Mouse (Mus musculus): ENCODE data around the gene Kctd4. TPM values are rescaled to one million over a fixed set of nuclear protein-coding genes. Genes with fewer than 3 reads are reported as not detected.

Gene Kctd4
- polyA plus RNA-seq, 1 experiment from 2014 or later: 0.36 TPM

GRCm38 (mm10) chr14:75941500-75941899, 13.3 kb upstream of the Kctd4 start:
- Histone ChIP-seq H3K27me3 (ENCODE audit: control insufficient read depth, insufficient read depth, low read depth, low read length) (no peaks in the 10 kb centered on the region), H3K4me3 (ENCODE audit: low read length) (no peak overlapping the region), H3K4me1 (replicated peaks; ENCODE audit: control insufficient read depth, insufficient read depth, low read length) (no peaks in the 10 kb centered on the region), H3K9me3 (ENCODE audit: control insufficient read depth, low read length) (no peaks in the 10 kb centered on the region), H3K27ac (ENCODE audit: low read length) (no peak overlapping the region), H3K36me3 (ENCODE audit: control insufficient read depth, insufficient read depth, low read length) (no peaks in the 10 kb centered on the region), H3K4me2 (ENCODE audit: low read depth, low read length) (no peak overlapping the region), H3K9ac (ENCODE audit: low read length) (no peak overlapping the region)
- no peak for ATAC-seq (ENCODE audit: low read depth)
- WGBS: 91% methylated on average over 1 of the region's 1 CpGs

DNA sequence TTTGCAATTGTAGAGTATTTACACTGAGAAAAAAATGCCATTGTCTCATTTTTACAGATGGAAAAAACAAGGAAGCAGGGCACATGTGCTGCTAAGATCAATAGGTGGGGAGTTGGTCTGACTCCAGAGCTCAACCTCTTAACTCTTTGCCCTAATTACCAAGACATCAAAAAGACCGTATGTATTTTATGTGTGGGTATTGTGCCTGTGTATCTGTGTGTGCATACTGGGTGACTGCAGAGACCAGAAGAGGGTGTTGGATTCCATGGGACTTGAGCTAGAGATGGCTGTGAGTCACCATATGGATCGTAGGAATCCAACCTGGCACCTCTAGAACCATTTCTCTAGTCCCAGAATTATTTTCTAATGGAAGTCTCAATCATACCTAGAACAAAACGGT, 12.4 kb upstream of the Kctd4 start:
- ATAC-seq (ENCODE audit: low read depth): no peak
- Histone ChIP-seq H3K4me3 (ENCODE audit: low read length) (no peak overlapping the region), H3K27ac (ENCODE audit: low read length) (no peak overlapping the region), H3K4me2 (ENCODE audit: low read depth, low read length) (no peak overlapping the region), H3K27me3 (ENCODE audit: control insufficient read depth, insufficient read depth, low read depth, low read length) (no peaks in the 10 kb centered on the region), H3K9ac (ENCODE audit: low read length) (no peak overlapping the region), H3K4me1 (replicated peaks; ENCODE audit: control insufficient read depth, insufficient read depth, low read length) (no peaks in the 10 kb centered on the region), H3K9me3 (ENCODE audit: control insufficient read depth, low read length) (no peaks in the 10 kb centered on the region), H3K36me3 (ENCODE audit: control insufficient read depth, insufficient read depth, low read length) (no peaks in the 10 kb centered on the region)
- 91% methylated on average over 3 of the region's 3 CpGs for WGBS

GRCm38 (mm10) chr14:75947674-75948073, 7.1 kb upstream of the Kctd4 start:
- Histone ChIP-seq H3K4me3 (ENCODE audit: low read length) (no peak overlapping the region), H3K27ac (ENCODE audit: low read length) (no peak overlapping the region), H3K9ac (ENCODE audit: low read length) (no peak overlapping the region), H3K27me3 (ENCODE audit: control insufficient read depth, insufficient read depth, low read depth, low read length) (no peaks in the 10 kb centered on the region), H3K4me2 (ENCODE audit: low read depth, low read length) (no peak overlapping the region), H3K4me1 (replicated peaks; ENCODE audit: control insufficient read depth, insufficient read depth, low read length) (no peaks in the 10 kb centered on the region), H3K36me3 (ENCODE audit: control insufficient read depth, insufficient read depth, low read length) (no peaks in the 10 kb centered on the region), H3K9me3 (ENCODE audit: control insufficient read depth, low read length) (no peaks in the 10 kb centered on the region)
- 70% methylated on average over 3 of the region's 3 CpGs for WGBS
- no peak for ATAC-seq (ENCODE audit: low read depth)

DNA sequence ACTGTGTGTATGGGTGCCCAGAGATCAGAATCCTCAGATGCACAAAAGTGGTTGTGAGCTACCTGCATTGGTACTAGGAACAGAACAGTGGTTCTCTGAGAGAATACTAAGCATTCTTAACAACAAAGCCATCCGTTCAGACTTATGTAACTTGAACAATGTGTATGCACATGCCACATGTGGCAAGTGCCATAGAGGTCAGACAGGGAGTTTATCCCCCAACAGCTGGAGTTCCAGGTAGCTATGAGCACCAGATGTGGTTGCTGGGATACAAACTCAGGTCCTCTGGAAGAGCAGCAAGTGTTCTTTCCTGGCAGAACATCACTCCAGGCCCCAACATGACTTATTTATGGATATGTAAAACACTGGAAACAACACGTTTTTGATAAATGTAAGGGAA, 1.8 kb upstream of the Kctd4 start:
- H3K27ac ChIP-seq (ENCODE audit: low read length): no peak overlapping the region
- no peaks in the 10 kb centered on the region for H3K27me3 ChIP-seq (ENCODE audit: control insufficient read depth, insufficient read depth, low read depth, low read length)
- no peak overlapping the region for H3K4me3 ChIP-seq (ENCODE audit: low read length)
- no peak overlapping the region for H3K4me2 ChIP-seq (ENCODE audit: low read depth, low read length)
- WGBS: 49% methylated on average over 2 of the region's 2 CpGs
- no peak overlapping the region for H3K9ac ChIP-seq (ENCODE audit: low read length)
- ATAC-seq (ENCODE audit: low read depth): no peak
- H3K9me3 ChIP-seq (ENCODE audit: control insufficient read depth, low read length): no peaks in the 10 kb centered on the region
- H3K4me1 ChIP-seq (replicated peaks; ENCODE audit: control insufficient read depth, insufficient read depth, low read length): no peaks in the 10 kb centered on the region
- H3K36me3 ChIP-seq (ENCODE audit: control insufficient read depth, insufficient read depth, low read length): no peaks in the 10 kb centered on the region

GRCm38 (mm10) chr14:75962250-75962649, 7.4 kb downstream of the Kctd4 start:
- 90% methylated on average over 9 of the region's 9 CpGs for WGBS
- Histone ChIP-seq H3K9me3 (ENCODE audit: control insufficient read depth, low read length) (no peaks in the 10 kb centered on the region), H3K4me3 (ENCODE audit: low read length) (no peak overlapping the region), H3K4me1 (replicated peaks; ENCODE audit: control insufficient read depth, insufficient read depth, low read length) (peaks cover 9% of the 10 kb centered on the region), H3K4me2 (ENCODE audit: low read depth, low read length) (no peak overlapping the region), H3K9ac (ENCODE audit: low read length) (no peak overlapping the region), H3K27me3 (ENCODE audit: control insufficient read depth, insufficient read depth, low read depth, low read length) (no peaks in the 10 kb centered on the region), H3K27ac (ENCODE audit: low read length) (no peak overlapping the region), H3K36me3 (ENCODE audit: control insufficient read depth, insufficient read depth, low read length) (no peaks in the 10 kb centered on the region)
- no peak for ATAC-seq (ENCODE audit: low read depth)

- 54% methylated on average over 5 of the region's 5 CpGs for WGBS
- H3K4me3 ChIP-seq (ENCODE audit: low read length): no peak overlapping the region
- no peak overlapping the region for H3K9ac ChIP-seq (ENCODE audit: low read length)
- H3K9me3 ChIP-seq (ENCODE audit: control insufficient read depth, low read length): no peaks in the 10 kb centered on the region
- peaks cover 9% of the 10 kb centered on the region for H3K4me1 ChIP-seq (replicated peaks; ENCODE audit: control insufficient read depth, insufficient read depth, low read length)
- H3K27ac ChIP-seq (ENCODE audit: low read length): no peak overlapping the region
- no peak overlapping the region for H3K4me2 ChIP-seq (ENCODE audit: low read depth, low read length)
- no peaks in the 10 kb centered on the region for H3K36me3 ChIP-seq (ENCODE audit: control insufficient read depth, insufficient read depth, low read length)
- no peak for ATAC-seq (ENCODE audit: low read depth)
- H3K27me3 ChIP-seq (ENCODE audit: control insufficient read depth, insufficient read depth, low read depth, low read length): no peaks in the 10 kb centered on the region
These were observed 8.4 kb downstream of the Kctd4 start for GRCm38 (mm10) chr14:75963215-75963614.

DNA sequence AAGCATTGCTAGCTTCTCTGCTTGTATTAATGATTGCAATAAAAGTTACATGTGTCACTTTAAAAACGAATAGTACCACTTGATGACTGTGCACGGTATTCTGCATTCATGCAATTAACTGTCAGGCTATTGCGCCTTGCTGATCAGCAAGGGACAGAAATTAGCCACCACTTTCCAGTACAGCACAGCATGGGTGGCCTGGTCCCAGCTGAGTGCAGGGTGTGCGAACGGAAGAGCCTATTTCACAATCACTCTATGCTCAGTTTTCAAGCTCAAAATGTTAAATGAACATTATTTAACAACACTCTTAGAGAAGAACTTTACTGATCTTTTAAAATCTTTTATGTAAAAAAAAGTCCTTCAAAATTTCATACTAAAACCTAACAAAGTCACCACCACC, 9.2 kb downstream of the Kctd4 start:
- peak; percentile 62; the same call in 1 of the 2 replicates for ATAC-seq (ENCODE audit: low read depth)
- Histone ChIP-seq H3K27me3 (ENCODE audit: control insufficient read depth, insufficient read depth, low read depth, low read length) (no peaks in the 10 kb centered on the region), H3K9ac (ENCODE audit: low read length) (no peak overlapping the region), H3K4me1 (replicated peaks; ENCODE audit: control insufficient read depth, insufficient read depth, low read length) (peaks cover 9% of the 10 kb centered on the region), H3K9me3 (ENCODE audit: control insufficient read depth, low read length) (no peaks in the 10 kb centered on the region), H3K36me3 (ENCODE audit: control insufficient read depth, insufficient read depth, low read length) (no peaks in the 10 kb centered on the region), H3K27ac (ENCODE audit: low read length) (no peak overlapping the region), H3K4me2 (ENCODE audit: low read depth, low read length) (no peak overlapping the region), H3K4me3 (ENCODE audit: low read length) (no peak overlapping the region)
- 54% methylated on average over 5 of the region's 5 CpGs for WGBS

DNA sequence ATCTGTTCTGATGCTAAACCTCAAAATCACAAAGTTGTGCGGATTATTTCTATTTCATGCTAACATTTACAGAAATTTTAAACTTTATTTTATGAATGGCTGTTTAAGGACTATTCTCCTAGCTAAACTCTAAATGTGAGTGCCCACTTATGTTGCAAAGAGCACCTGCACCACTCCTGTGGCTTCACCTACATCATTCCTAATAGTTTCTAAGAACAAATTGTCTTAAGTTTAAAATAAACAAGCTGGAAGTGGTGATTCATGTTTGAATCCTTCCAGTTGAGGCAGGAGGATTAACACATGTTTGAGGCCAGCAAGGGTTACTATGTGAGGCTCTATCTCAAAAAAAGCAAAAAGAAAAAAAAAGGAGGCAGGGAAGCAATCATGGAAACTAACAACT, 9.6 kb downstream of the Kctd4 start:
- 57% methylated on average over 1 of the region's 1 CpGs for WGBS
- 0 out of 2 replicates have a peak, but pooled peaks have one; percentile 26 for ATAC-seq (ENCODE audit: low read depth)
- H3K9me3 ChIP-seq (ENCODE audit: control insufficient read depth, low read length): no peaks in the 10 kb centered on the region
- no peak overlapping the region for H3K9ac ChIP-seq (ENCODE audit: low read length)
- peaks cover 9% of the 10 kb centered on the region for H3K4me1 ChIP-seq (replicated peaks; ENCODE audit: control insufficient read depth, insufficient read depth, low read length)
- no peak overlapping the region for H3K27ac ChIP-seq (ENCODE audit: low read length)
- H3K27me3 ChIP-seq (ENCODE audit: control insufficient read depth, insufficient read depth, low read depth, low read length): no peaks in the 10 kb centered on the region
- no peak overlapping the region for H3K4me3 ChIP-seq (ENCODE audit: low read length)
- H3K4me2 ChIP-seq (ENCODE audit: low read depth, low read length): no peak overlapping the region
- no peaks in the 10 kb centered on the region for H3K36me3 ChIP-seq (ENCODE audit: control insufficient read depth, insufficient read depth, low read length)

GRCm38 (mm10) chr14:75967291-75967690, 12.5 kb downstream of the Kctd4 start:
- H3K4me1 ChIP-seq (replicated peaks; ENCODE audit: control insufficient read depth, insufficient read depth, low read length): peaks cover 9% of the 10 kb centered on the region
- no peak for ATAC-seq (ENCODE audit: low read depth)
- no peaks in the 10 kb centered on the region for H3K27me3 ChIP-seq (ENCODE audit: control insufficient read depth, insufficient read depth, low read depth, low read length)
- no peaks in the 10 kb centered on the region for H3K9me3 ChIP-seq (ENCODE audit: control insufficient read depth, low read length)
- H3K27ac ChIP-seq (ENCODE audit: low read length): no peak overlapping the region
- H3K36me3 ChIP-seq (ENCODE audit: control insufficient read depth, insufficient read depth, low read length): no peaks in the 10 kb centered on the region
- 79% methylated on average over 5 of the region's 5 CpGs for WGBS
- H3K9ac ChIP-seq (ENCODE audit: low read length): no peak overlapping the region
- no peak overlapping the region for H3K4me2 ChIP-seq (ENCODE audit: low read depth, low read length)
- H3K4me3 ChIP-seq (ENCODE audit: low read length): no peak overlapping the region

DNA sequence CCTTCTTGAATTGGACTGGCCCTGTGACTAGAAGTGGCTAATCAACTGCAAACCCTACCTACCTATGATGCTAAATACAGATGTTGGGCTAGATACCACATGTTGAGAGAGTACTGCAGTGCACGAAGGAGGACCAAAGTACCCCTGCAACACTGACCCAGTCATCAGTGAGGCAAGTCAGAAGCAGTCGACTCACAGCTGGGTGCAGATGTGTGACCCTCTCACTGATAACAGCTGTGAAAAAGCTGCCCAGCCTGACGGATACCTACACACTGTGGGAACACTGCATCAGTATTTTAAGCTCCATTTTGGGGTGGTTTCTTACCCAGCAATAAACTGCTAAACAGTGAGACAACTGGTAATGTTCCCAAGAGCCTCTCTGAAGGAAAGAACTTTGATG, 21.3 kb downstream of the Kctd4 start:
- Histone ChIP-seq H3K36me3 (ENCODE audit: control insufficient read depth, insufficient read depth, low read length) (no peaks in the 10 kb centered on the region), H3K27me3 (ENCODE audit: control insufficient read depth, insufficient read depth, low read depth, low read length) (no peaks in the 10 kb centered on the region), H3K27ac (ENCODE audit: low read length) (no peak overlapping the region), H3K9ac (ENCODE audit: low read length) (no peak overlapping the region), H3K4me2 (ENCODE audit: low read depth, low read length) (no peak overlapping the region), H3K4me3 (ENCODE audit: low read length) (no peak overlapping the region), H3K9me3 (ENCODE audit: control insufficient read depth, low read length) (no peaks in the 10 kb centered on the region), H3K4me1 (replicated peaks; ENCODE audit: control insufficient read depth, insufficient read depth, low read length) (no peaks in the 10 kb centered on the region)
- WGBS: 39% methylated on average over 3 of the region's 3 CpGs
- no peak for ATAC-seq (ENCODE audit: low read depth)
